Mouse (Mus musculus): Measurements from ENCODE around the gene Ccdc194.

The Ccdc194 gene

DNA sequence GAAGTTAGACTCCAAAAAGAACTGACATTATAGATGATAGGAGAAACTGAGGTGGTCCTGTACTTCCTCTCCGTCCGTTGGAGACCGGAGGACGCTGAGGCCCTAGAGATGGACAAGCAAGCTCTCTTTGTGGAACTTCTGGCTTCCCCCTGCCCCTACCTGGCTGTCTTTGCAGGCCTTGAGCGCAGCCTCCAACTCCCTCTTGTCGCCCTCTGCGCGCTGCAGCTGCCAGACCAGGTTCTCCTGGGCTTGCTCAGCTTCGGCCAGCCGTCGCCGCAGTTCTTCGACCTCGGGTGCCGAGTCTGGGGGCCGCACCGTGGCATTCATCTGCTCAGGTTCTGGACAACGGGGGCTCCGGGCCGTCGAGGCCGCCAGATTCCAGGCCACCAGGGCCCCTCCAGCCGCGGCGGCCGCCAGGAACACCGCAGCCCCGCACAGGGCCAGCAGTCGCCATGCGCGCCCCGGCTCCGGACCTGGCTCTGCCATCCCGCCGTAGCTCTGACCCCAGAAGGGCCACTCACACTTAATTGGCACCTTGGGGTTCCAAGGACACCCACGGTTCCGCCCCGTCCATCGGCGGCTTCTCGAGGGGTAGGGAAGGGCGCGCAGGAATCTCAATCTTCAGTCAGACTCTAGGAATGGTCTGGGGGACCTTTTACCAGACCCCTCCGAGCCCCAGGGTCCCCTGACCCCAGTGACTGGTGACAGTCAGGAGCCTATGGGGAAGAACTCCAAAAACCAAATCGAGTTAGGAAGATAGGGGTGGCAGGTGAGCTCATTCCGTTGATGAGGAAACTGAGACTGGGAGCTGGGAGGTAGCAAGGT lies at the start of gene Ccdc194:
Ccdc194 (minus strand) TSS at position 486 of the 825 bp plus-strand sequence.
- no peak for DNase-seq (ENCODE audit: low spot score)

DNA sequence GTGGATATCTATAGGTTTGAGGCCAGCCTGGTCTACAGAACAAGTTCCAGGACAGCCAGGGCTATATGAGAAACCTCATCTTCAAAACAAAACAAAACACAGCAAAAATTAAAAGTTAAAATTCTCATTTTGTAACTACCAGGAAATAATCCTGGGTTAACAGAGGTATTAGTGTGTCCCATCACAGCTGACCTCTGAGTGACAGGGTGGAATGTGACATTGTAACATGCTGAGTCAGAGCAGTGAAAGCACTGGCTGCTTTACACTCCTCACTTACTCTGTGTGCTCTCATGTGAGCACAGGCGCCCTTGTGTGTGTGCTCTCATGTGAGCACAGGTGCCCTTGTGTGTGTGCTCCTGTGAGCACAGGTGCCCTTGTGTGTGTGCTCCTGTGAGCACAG lies 49.5 kb upstream of the Ccdc194 start:
- DNase-seq (ENCODE audit: low spot score) = no peak

DNA sequence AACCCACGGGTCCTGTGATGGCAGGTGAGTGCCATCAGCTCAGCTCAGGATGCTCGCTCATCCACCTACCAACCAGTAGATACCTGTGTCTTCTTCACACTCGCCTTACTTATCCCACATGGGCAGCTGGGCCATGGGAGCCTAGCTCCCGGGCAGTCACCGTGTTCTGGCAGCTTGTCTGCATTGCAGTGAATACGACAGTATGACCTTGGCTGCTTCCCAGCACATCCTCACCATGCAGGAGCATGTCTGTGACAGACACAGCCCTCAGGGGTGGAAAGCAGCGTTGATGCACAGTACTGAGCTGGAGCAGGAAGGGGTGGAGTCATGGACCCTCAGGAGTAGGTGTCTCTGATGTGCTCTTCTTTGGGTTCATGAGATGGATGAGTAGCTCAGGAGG lies 48.9 kb upstream of the Ccdc194 start:
- no peak for DNase-seq (ENCODE audit: low spot score)

DNA sequence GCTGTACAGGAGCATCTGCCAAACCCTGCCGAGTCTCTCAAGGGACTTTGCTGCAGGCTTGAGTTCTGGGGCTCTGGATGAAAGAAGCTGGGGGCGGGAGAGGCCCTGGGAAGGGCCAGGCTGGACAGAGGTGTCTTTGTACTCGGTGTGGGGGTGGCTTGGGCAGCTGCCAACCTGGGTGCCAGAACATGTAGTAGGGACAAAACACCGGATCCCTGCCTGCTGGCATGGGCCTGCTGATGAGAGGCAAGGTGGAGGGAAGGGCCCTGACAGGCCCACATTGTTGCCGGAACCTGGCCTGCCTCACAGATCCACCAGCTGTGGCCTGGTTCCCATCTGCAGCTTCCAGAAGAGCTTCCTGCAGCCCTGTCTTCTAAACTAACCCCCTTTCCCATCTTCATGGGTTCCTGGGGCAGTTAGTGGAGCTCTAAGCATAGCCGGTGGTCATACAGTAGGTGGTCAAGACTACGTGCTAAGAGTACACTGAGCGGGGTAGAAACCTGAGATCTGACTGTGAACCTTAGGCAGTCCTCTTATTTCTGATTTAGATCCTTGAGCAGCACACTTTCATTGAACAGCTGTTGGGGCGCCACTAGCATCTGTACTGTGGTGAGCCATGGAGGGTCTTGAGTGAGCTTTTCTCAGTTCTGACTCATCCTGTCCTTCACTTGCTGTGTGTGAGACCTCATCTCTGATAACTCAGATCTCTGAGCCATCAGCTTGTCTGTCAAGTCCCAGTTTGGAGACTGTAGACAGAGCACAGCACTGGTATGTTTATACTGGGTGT lies 47.5 kb upstream of the Ccdc194 start:
- DNase-seq (ENCODE audit: low spot score) = no peak

DNA sequence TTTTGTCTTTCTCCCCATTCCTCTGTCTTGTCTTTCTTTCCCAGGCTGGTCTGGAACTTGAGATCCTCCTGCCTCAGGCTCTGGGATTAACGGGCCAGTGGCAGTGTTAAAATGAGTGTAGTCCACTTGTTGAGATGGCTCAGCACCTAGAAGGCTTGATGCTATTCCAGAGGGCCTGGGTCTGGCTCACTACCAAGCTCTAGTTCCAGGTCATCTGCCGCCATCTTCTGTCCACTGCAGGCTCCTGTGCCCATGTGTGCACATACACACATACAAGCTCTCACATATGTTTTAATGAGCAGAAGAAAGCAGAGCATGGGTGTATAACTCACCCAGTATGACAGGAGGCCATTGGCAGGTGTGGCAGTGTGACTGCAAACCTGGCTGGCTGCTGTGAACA lies 46.6 kb upstream of the Ccdc194 start:
- DNase-seq (ENCODE audit: low spot score) = no peak

DNA sequence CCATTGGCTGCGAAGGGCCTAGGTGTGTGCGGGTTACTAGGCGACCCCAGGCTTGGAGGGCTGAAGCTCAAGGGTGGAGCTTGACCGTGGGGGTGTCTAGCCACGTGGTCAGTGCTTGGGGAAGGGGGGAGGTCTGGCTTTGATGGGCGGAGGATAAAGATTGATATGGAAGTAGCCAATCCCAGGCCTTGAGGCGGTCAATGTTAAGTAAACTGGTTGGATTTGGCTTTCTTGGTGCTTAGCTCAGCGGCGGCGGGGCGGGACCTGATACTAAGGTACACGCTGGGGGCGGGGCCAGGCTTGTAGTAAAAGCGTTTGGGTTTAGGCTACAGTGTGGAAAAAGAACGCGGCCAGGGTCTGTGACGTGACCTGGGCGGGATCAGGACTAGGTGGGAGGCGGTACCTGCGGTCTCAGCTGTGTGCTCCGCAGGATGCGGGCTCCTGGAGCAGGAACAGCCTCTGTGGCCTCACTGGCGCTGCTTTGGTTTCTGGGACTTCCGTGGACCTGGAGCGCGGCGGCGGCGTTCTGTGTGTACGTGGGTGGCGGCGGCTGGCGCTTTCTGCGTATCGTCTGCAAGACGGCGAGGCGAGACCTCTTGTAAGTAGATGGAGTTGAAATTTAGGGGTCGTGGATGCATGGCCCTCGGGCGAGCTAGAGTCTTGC lies 44.9 kb upstream of the Ccdc194 start:
- peak; percentile 94 for DNase-seq (ENCODE audit: low spot score)

DNA sequence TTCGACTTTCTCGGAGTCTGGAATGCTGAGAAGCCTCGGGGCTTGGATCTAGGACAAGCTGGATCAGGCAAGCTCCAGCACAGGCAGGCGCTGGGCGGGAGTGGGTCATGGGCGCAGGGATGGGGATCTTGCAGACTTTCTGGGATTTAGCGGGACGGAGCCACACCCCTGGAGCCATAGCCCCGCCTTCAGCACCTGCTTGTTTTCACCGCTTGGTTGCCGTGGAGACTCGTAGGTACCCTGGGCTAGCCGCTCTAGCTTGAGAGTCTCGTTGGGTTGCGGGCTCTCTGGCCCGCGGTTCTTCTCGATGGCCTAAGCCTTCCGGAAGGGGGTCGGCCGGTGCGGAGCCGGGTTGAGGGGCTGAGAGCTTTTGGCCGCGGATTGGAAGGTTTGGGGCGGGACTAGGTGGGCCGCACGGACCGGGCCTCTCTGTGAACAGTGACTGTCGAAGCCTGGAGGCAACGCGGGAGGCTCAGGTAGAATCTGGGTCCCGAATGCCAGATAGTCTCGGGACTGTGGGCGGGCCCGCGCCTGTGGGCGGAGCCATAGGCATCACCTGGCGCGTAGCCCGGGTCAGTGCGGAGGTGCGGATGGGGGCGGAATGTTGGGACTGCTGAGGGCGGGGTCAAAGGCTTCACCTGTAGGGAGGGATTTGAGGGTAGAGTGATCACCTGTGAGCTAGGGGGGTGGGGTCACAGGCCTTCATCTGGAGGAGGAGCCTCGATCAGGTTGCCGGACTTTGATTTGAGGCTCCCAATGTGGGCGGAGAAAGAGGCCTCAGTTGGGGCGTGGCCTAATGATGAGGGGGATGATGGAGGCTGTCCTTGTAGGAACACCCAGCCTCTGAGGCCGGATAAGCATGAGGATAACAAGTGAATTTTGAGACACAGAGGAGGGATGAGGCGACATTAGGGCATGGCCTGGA lies 44.1 kb upstream of the Ccdc194 start:
- peak; percentile 69 for DNase-seq (ENCODE audit: low spot score)

DNA sequence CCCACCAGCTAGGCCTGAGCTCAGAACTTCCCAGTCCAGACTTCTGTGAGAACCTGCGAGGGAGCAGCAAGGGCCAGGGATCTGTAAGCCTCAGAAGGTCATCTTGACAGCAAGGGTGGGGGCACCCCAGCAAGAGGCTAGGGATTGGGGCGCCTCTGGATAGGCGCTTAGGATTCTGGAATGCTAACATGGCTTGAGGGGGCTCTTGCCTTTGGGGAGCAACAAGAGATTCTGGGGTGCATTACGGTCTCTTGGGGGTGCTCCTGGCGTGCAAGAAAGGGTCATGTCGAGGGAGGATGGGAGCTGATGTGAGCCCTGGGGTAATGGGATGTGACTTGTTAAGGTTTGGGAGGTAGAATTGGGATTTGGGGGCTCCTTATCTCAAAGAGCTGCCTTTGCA lies 43.4 kb upstream of the Ccdc194 start:
- no peak for DNase-seq (ENCODE audit: low spot score)

DNA sequence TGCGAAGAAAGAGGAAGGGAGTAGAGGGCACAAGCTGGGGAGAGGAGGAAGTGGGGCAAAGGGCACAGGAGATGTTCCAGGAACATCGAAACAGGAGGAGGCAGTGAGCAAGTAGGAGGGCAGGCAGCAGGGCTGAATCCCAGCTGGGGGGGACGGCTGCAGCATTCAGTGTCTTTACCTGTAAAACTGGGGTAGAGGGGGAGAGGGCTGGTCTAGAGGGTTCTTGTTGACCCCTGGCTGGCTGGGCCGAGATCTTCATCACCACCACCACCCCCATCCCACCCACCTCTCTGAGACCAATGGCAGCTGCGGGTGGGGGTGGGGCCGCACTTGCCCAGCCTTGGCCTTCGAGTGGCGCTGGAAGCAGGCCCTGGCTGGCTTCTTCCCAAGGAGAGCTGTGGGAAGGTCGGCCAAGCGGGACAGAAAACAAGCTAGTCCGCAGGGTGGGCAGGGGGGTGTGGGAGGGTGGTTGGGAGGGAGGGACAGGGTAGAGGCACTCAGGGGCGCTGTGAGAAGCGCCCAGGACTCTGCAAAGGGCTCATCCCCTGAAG lies 43.0 kb upstream of the Ccdc194 start, which contains the start of gene Slc27a1:
Slc27a1 (plus strand) TSS at position 496 of the 551 bp plus-strand sequence.
- no peak for DNase-seq (ENCODE audit: low spot score)

DNA sequence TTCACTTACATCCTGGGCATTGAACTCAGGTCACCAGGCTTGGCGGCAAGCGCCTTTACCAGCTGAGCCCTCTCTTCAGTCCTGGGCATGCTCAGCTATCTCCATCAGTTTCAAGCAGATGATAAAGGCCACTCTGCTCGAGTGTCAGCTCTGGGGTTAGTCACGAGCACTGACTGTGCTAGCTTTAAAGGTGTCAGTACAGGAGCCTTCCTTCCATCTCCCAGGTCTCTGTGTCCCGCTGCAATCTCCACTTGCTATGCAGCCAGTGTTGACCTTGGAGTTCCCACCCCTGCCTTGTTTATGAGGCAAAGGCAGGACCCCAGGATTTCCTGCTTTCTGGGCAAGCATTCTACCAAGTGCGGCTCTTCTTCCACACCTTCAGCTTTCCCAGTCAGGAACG lies 42.1 kb upstream of the Ccdc194 start:
- DNase-seq (ENCODE audit: low spot score) = no peak

DNA sequence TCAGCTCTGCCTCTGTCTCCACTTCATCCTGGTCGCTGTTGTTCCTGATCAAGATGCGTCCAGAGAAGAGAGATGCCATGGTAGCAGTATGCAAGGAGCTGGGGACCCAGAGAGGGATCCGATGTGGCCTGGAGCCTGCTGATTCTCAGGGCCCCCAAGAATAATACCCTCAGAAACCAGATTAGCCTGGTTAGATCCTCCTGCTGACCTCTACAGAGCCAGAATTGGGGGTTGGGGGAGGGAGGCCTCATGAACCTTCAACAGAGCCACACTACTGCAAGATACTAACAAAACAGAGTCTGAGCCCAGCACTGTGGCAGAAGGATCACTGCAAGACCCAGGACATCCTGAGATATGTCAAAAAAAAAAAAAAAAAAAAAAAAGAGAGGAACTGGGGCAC lies 41.0 kb upstream of the Ccdc194 start, which contains the start of gene Nxnl1:
Nxnl1 (minus strand) TSS at position 101 of the 400 bp plus-strand sequence.
- DNase-seq (ENCODE audit: low spot score) = no peak

DNA sequence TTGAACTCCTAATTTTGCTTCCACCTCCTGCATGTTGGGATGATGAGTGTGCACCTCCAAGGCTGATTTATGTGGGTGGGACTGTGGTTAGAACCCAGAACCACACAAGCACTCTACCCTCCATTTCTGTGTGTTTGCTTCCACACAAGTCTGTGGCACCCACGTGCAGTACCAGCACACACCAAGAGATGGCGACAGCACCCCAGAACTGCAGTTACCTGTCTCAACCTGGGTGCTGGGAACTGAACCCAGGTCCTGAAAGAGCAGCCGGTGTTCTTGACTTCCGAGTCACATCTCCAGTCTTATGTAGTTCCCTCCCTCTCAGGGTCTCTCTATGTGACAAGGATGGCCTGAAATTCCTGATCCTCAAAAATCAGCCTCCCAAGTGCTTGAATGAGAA lies 38.5 kb upstream of the Ccdc194 start:
- DNase-seq (ENCODE audit: low spot score) = no peak

DNA sequence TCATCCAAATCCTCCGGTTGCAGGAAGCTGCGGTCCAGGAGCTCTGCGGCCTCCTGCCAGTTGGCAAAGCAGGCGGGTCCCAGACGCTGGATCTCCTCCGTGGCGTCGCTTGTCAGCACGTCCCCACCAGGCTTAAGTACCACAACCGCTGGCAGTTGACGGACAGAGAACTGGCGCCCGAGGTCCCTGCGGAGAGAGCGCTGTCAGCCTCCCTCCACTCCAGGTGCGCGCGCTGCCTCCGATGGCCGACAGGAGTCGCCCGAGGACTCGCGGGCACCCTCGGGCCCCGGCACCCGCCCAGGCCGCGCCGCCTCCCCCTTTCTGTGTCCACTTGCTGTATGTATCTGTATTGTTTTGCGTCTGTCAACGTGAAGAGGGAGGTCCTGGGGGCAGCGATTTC lies 37.2 kb upstream of the Ccdc194 start:
- no peak for DNase-seq (ENCODE audit: low spot score)

DNA sequence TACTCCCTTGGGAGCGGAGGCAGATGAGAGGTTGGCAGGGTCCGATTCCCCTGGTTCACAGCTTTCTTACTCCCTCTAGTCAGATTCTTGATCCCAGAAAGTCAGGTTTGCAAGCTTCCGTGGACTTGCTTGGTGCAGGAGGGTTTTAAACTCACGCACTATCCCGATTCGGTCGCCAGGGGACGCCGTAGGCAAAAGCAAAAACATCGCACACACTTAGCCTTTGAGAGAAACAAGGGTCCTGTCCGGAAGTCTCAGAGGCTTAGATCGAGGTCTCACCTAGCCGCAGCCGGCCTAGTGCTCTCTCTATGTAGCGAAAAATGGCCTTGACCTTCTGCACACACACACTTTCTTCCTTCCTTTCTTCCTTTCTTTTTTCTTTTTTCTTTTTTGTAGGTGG lies 35.9 kb upstream of the Ccdc194 start:
- DNase-seq (ENCODE audit: low spot score) = no peak

DNA sequence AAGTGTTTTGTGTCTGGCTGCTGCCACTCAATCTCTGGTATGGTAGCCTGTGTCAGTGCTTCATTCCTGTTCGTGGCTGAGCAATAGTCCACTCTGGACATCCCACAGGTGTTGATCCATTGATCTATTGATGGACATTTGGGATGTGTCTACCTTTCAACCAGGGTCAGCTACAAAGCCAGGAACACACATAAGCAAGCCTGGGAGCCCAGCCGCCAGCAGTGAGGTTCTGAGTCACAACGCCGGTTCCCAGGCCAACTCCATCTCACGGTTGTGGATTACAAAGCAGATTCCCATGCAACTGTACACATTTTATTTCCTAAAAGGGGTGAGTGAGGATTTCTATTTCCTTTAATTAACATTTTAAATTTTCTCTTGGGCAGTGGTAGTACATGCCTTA lies 35.3 kb upstream of the Ccdc194 start:
- DNase-seq (ENCODE audit: low spot score) = no peak

DNA sequence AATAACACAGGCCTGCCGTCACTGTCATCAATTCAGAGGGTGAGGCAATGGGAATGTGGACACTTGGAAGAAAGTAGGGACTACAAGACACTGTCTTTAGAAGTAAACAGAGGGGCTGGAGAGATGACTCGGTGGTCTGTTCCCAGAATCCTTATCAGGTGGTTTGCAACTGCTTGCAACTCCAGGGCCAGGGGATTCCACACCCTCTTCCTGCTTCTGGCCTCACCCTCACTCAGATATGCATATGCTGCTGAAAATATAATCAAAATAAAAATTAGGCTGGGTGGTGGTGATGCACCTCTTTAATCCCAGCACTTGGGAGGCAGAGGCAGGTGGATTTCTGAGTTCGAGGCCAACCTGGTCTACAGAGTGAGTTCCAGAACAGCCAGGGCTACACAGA lies 34.6 kb upstream of the Ccdc194 start:
- DNase-seq (ENCODE audit: low spot score) = no peak

DNA sequence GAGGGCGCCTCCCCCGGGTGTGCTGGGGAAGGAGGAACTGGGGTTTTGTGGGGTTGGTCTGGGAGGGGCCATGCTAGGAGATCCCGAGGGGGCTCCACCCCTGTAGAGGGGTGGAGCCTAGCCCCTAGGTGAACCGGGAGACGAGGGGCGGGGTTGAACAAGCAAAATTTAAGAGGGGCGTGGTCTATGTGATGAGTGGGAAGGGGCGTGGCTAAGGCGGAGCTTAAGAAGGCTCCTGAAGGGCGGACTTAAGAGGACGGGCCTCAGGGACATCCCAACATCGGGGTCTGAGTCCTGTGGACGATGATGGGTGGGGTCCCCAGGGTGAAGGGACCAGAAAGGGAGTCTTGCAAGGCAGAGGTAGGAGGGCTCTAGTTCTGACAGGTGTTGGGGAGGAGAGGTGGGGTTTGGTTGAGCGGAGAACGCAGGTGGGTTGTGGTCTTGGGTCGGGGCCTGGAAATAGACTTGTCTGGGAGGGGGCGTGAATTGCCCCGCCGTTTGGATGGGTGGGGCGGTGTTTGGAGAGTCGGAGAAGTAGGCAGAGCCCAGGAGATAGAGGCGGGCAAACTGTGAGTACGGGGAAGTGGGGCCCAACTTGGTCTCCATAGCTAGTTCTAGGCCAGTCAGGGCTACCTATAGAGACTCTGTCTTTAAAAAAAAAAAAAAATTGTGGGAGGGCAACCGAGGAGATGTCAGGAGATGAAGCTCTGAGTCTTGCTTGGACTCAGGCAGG lies 33.6 kb upstream of the Ccdc194 start:
- DNase-seq (ENCODE audit: low spot score) = no peak

DNA sequence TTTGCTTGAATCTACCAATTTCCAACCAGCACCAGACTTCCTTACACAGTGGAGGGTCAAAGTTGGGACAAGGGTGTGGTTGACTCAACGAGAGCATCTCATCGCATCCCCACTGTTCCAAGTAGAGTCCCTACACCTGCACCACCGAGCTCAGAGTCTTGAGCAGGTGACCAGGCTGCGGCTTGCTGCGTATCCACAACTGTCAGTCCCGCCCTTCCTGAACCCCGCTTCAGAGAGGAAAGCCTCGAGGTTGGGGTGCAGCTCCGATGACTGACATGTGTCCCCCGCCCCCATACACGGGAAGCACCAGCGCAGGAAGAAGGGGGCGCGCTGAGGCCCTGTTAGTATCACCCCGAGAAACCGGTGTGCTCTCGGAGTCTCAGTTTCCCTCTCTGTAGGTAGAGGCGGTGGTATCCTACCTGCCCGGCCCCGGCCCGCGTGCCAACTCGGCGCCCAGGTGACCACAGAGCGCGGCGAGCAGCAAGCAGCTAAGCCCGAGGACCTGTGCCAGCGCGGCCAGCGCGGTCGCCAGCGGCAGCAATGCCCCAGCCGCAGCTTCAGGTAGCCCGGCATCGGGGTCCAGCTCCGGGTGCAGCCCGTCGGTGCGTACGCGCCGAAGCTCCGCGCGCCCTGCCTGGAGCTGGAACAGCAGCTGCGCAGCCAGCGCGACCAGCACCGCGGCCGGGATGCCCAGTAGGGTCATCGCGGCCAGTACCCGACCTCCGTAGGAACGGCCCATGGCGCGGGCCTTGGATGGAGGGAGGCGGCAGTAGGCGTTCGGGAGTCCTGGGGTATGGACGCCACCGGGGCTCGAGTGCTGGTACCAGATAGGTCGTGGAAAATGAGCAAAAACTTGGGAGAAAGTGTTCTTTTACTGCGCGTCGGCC lies 32.8 kb upstream of the Ccdc194 start, which contains the start of gene Tmem221:
Tmem221 (minus strand) TSS at position 801 of the 887 bp plus-strand sequence.
- no peak for DNase-seq (ENCODE audit: low spot score)

DNA sequence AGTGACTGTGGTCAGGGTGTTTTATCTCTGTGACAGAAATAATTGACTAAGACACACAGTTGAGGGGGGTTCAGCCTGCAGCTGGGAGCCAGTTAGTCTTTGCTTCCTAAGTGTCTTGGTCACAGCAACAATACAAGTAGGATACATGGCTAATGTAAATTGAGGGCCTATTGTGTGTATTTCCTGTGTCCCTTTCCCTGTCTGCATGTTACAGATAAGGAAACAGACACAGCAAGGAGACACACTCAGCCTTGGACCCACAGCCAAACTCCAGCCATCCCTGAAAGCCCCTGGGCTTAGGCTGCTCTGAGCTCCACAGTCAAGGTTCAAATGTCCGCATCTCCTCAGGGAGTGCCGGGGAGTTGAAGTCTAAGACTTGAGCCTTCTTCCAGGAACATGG lies 29.1 kb upstream of the Ccdc194 start:
- DNase-seq (ENCODE audit: low spot score) = no peak

All from layer of hippocampus, adult 9-10 months (tissue).